In genomic region chr5:113796401-113797148, GRCm38 (mm10) we compare ENCODE assay signal across 8 mouse cellular contexts. TPM values are rescaled to one million over a fixed set of nuclear protein-coding genes. Genes with fewer than 3 reads are reported as not detected.
A peak's percentile ranks its signal among the peaks of the same experiment; 100 is the strongest.
DNase-seq lines count a peak whose midpoint lies in the region; ATAC-seq and TF ChIP-seq lines count a peak whose summit lies in the region.

No protein-coding gene starts in this region.

- no peak overlapping the region for H3K9ac ChIP-seq in ES-Bruce4 (ENCODE audit: low read depth, poor library complexity, severe bottlenecking)
- no peak overlapping the region for H3K9ac ChIP-seq in limb, embryonic 15.5 days

- no peak for TF ChIP-seq CTCF in ES-Bruce4 (IDR thresholded peaks at IDR 0.05; ENCODE audit: low read depth, low read length)

- H3K27me3 ChIP-seq in ES-Bruce4 (ENCODE audit: control insufficient read depth, insufficient read depth, low read length, poor library complexity, severe bottlenecking): no peaks in the 10 kb centered on the region
- H3K27me3 ChIP-seq in limb, embryonic 15.5 days: no peaks in the 10 kb centered on the region

- peak; percentile 58 for DNase-seq in heart, postnatal 4 days
- no peak for DNase-seq in heart, adult 11 months
- peak; percentile 75 for DNase-seq in embryo, embryonic 11.5 days (ENCODE audit: low read depth, low spot score)
- no peak for DNase-seq in right cerebral cortex, postnatal 10 days (ENCODE audit: low spot score in 2 of 2)
- no peak for DNase-seq in cerebellum, adult 11-12 months
- no peak for DNase-seq in spleen, postnatal 36 days (ENCODE audit: low spot score in 2 of 2)

- 0 out of 2 replicates have a peak overlapping the region, but pooled peaks have one; percentile 3 for H3K4me3 ChIP-seq in ES-Bruce4 (ENCODE audit: low read depth, low read length)
- peak overlapping the region; percentile 56 for H3K4me3 ChIP-seq in limb, embryonic 15.5 days

- no peak overlapping the region for H3K27ac ChIP-seq in ES-Bruce4 (ENCODE audit: insufficient read depth, low read length)
- H3K27ac ChIP-seq in limb, embryonic 15.5 days: peak overlapping the region; percentile 92

- peak; percentile 56 for ATAC-seq in limb, embryonic 15.5 days (ENCODE audit: insufficient number of reproducible peaks, low FRiP score, low TSS enrichment, low read depth)

- 3% methylated on average over 13 of the region's 13 CpGs for WGBS in limb, embryonic 15.5 days

- TF ChIP-seq POLR2A in ES-Bruce4 (IDR thresholded peaks at IDR 0.05; ENCODE audit: insufficient read depth, low read length): no peak

- H3K9me3 ChIP-seq in ES-Bruce4 (replicated peaks; ENCODE audit: control insufficient read depth, insufficient read depth, low read length, poor library complexity, severe bottlenecking): no peaks in the 10 kb centered on the region
- H3K9me3 ChIP-seq in limb, embryonic 15.5 days: no peaks in the 10 kb centered on the region

- H3K4me2 ChIP-seq in limb, embryonic 15.5 days: peak overlapping the region; percentile 61

- H3K4me1 ChIP-seq in ES-Bruce4 (ENCODE audit: control insufficient read depth, insufficient read depth, low read length): peaks cover 2% of the 10 kb centered on the region
- peaks cover 83% of the 10 kb centered on the region for H3K4me1 ChIP-seq in limb, embryonic 15.5 days

- H3K36me3 ChIP-seq in ES-Bruce4 (ENCODE audit: control insufficient read depth, insufficient read depth, low read length, poor library complexity, severe bottlenecking): no peaks in the 10 kb centered on the region
- H3K36me3 ChIP-seq in limb, embryonic 15.5 days: peaks cover 32% of the 10 kb centered on the region

- TF ChIP-seq EP300 in ES-Bruce4 (IDR thresholded peaks at IDR 0.05; ENCODE audit: insufficient read depth, low read depth, low read length): no peak

RNA-seq across cellular contexts. Expression of gene Tmem119, which starts 3.7 kb away (rescaled TPM):
- 10 to 100 TPM; 11.7 to 13.7 TPM for total RNA-seq in heart, postnatal 4 days (2021)
- polyA plus RNA-seq in ES-Bruce4 (2011; ENCODE audit: insufficient read depth, insufficient read length, low read depth, missing spikeins): 0.79 and 1.2 TPM in 2 replicates
- 202 and 204 TPM in 2 replicates for polyA plus RNA-seq in limb, embryonic 15.5 days (2015; fragmentation: Nextera tagmentation; extraction: Ambion mirVana)

RNA-seq across cellular contexts. Expression of gene Iscu, which starts 24.0 kb away (rescaled TPM):
- 100 to 1,000 TPM; 102 to 104 TPM for total RNA-seq in heart, postnatal 4 days (2021)
- polyA plus RNA-seq in ES-Bruce4 (2011; ENCODE audit: insufficient read depth, insufficient read length, low read depth, missing spikeins): 47.5 and 58.2 TPM in 2 replicates
- 91.0 and 99.0 TPM in 2 replicates for polyA plus RNA-seq in limb, embryonic 15.5 days (2015; fragmentation: Nextera tagmentation; extraction: Ambion mirVana)

RNA-seq across cellular contexts. Expression of gene Sart3, which starts 24.3 kb away (rescaled TPM):
- 10 to 100 TPM; 30.4 to 30.7 TPM for total RNA-seq in heart, postnatal 4 days (2021)
- polyA plus RNA-seq in ES-Bruce4 (2011; ENCODE audit: insufficient read depth, insufficient read length, low read depth, missing spikeins): 45.0 and 49.0 TPM in 2 replicates
- 38.4 and 45.9 TPM in 2 replicates for polyA plus RNA-seq in limb, embryonic 15.5 days (2015; fragmentation: Nextera tagmentation; extraction: Ambion mirVana)

RNA-seq across cellular contexts. Expression of gene Selplg, which starts 35.9 kb away (rescaled TPM):
- 1 to 10 TPM; 1.3 to 2.1 TPM for total RNA-seq in heart, postnatal 4 days (2021)
- polyA plus RNA-seq in ES-Bruce4 (2011; ENCODE audit: insufficient read depth, insufficient read length, low read depth, missing spikeins): 0.72 and 1.9 TPM in 2 replicates
- 5.5 and 8.3 TPM in 2 replicates for polyA plus RNA-seq in limb, embryonic 15.5 days (2015; fragmentation: Nextera tagmentation; extraction: Ambion mirVana)

Comparison
In these comparisons a context has a peak if more than half of its experiments do, and no peak if none do; other contexts are left out.
1. DNase-seq: peak in heart, postnatal 4 days (single experiment) and embryo, embryonic 11.5 days (single experiment); none in heart, adult 11 months (single experiment), right cerebral cortex, postnatal 10 days (0 of 2), cerebellum, adult 11-12 months (single experiment) and spleen, postnatal 36 days (0 of 2).
2. RNA of gene Tmem119, which starts 3.7 kb away (polyA plus RNA-seq): 202 to 204 TPM in limb, embryonic 15.5 days; 0.79 to 1.2 TPM in ES-Bruce4; every median in the first group is over 10 times any median in the second.